Mouse (Mus musculus) cerebellum, adult 2 months (tissue): ENCODE results near the gene Ppdpf.

Experiments used
- CTCF ChIP-seq: fragments of 200-500 bp; IDR thresholded peaks from 2 replicates; pipeline ENCODE4 v1.5.1; 2011; ENCODE audit warnings: low read depth, mild to moderate bottlenecking, control low read depth, low read length, moderate library complexity, borderline replicate concordance; ENCODE audit not compliant: insufficient read depth
- POLR2A ChIP-seq: fragments of 200-500 bp; IDR thresholded peaks from 2 replicates; pipeline ENCODE4 v1.6.1; 2011; ENCODE audit warnings: low read length, control low read depth, borderline replicate concordance; ENCODE audit not compliant: insufficient read depth

- peak; percentile 59 for TF ChIP-seq POLR2A
- no peak; the same call in 1 of the 2 replicates for TF ChIP-seq CTCF
Observed at GRCm38 (mm10) chr2:181155801-181156200, 31.2 kb upstream of the Ppdpf start.
